Mouse (Mus musculus) liver, embryonic 11.5 days (tissue): Measurements from ENCODE around the gene Klk9. TPM values are rescaled to one million over a fixed set of nuclear protein-coding genes. Genes with fewer than 3 reads are reported as not detected.

Experiments
- ATAC-seq: fragments of 200-750 bp; cut with Nextera tagmentation; replicated peaks from 2 replicates; pipeline ENCODE4 v1.8.0; 2017; ENCODE audit warnings: moderate number of reproducible peaks, mild to moderate bottlenecking, moderate TSS enrichment, moderate library complexity; ENCODE audit not compliant: low FRiP score
- DNase-seq: peaks from one replicate; pipeline ENCODE4 v3.0.0-alpha.2; 2017; ENCODE audit warnings: low spot score
- H3K27ac ChIP-seq: fragments of 300-500 bp; sonication (generic); 2 replicates; pipeline ENCODE4 v1.5.1; 2014; ENCODE audit warnings: mild to moderate bottlenecking, low read depth, low read length, control low read depth
- H3K27me3 ChIP-seq: fragments of 300-500 bp; sonication (generic); replicated peaks from 2 replicates; pipeline ENCODE4 v1.6.1; 2014; ENCODE audit warnings: low read length, mixed read lengths; ENCODE audit not compliant: control insufficient read depth, insufficient read depth
- H3K36me3 ChIP-seq: fragments of 300-500 bp; sonication (generic); 2 replicates; pipeline ENCODE4 v1.6.1; 2014; ENCODE audit warnings: mild to moderate bottlenecking, low read length, moderate library complexity, mixed read lengths; ENCODE audit not compliant: control insufficient read depth, insufficient read depth
- H3K4me1 ChIP-seq: fragments of 300-500 bp; sonication (generic); replicated peaks from 2 replicates; pipeline ENCODE4 v1.6.1; 2014; ENCODE audit warnings: low read length, mixed read lengths; ENCODE audit not compliant: control insufficient read depth, insufficient read depth
- H3K4me2 ChIP-seq: fragments of 300-500 bp; sonication (generic); 2 replicates; pipeline ENCODE4 v1.6.1; 2014; ENCODE audit warnings: mild to moderate bottlenecking, control low read depth, moderate library complexity
- H3K4me3 ChIP-seq: fragments of 300-500 bp; sonication (generic); 2 replicates; pipeline ENCODE4 v1.5.1; 2014; ENCODE audit warnings: low read depth, low read length, control low read depth
- H3K9ac ChIP-seq: fragments of 300-500 bp; sonication (generic); 2 replicates; pipeline ENCODE4 v1.6.1; 2014; ENCODE audit warnings: low read depth, low read length, control low read depth
- H3K9me3 ChIP-seq: fragments of 300-500 bp; sonication (generic); 2 replicates; pipeline ENCODE4 v1.6.1; 2016; ENCODE audit warnings: low read length, inconsistent platforms, mixed read lengths; ENCODE audit not compliant: control insufficient read depth
- WGBS: fragments of 180-500 bp; shearing (Covaris S2); extraction: QIAGEN DNeasy Blood & Tissue Kit; methylation state at CpG from one replicate; pipeline ENCODE4 v1.1.7; 2014; 5-methylcytosine and 5-hydroxymethylcytosine counted together
- polyA plus RNA-seq: library from polyadenylated mRNA; unstranded; fragments of >200 nt; fragmentation: Nextera tagmentation; extraction: Ambion mirVana; gene quantifications from 2 replicates; pipeline ENCODE4 v1.2.1, GENCODE M21; 2014

Gene Klk9
- not detected in 2 replicates for polyA plus RNA-seq

- ATAC-seq = no peak
- WGBS = 62% methylated on average over 7 of the region's 7 CpGs
Observed at GRCm38 (mm10) chr7:43791591-43791990, at the start of gene Klk9. Gene Klk9, plus strand, starts transcription at chr7:43791891.

GRCm38 (mm10) chr7:43747788-43748187 lies 43.9 kb upstream of the Klk9 start:
- Histone ChIP-seq H3K4me3 (no peak overlapping the region), H3K9me3 (no peaks in the 10 kb centered on the region), H3K36me3 (no peaks in the 10 kb centered on the region), H3K4me1 (no peaks in the 10 kb centered on the region), H3K27ac (no peak overlapping the region), H3K9ac (no peak overlapping the region), H3K27me3 (no peaks in the 10 kb centered on the region), H3K4me2 (no peak overlapping the region)
- ATAC-seq = no peak
- whole genome bisulfite sequencing = 39% methylated on average over 1 of the region's 1 CpGs
- no peak for DNase-seq

More at GRCm38 (mm10) chr7:43791591-43791990, at the start of gene Klk9:
- DNase-seq = no peak
- Histone ChIP-seq H3K4me3 (no peak within 1 kb of the TSS), H3K27ac (no peak within 1 kb of the TSS), H3K9ac (no peak within 1 kb of the TSS), H3K27me3 (peaks cover 10% of the 10 kb centered on the region), H3K4me2 (no peak within 1 kb of the TSS), H3K9me3 (no peaks in the 10 kb centered on the region), H3K36me3 (no peaks in the 10 kb centered on the region), H3K4me1 (no peaks in the 10 kb centered on the region; the same call in 1 of the 2 replicates)

- H3K4me3 ChIP-seq = no peak overlapping the region
- no peaks in the 10 kb centered on the region for H3K4me1 ChIP-seq
- H3K4me2 ChIP-seq = no peak overlapping the region
- 52% methylated on average over 2 of the region's 2 CpGs for WGBS
- H3K27ac ChIP-seq = no peak overlapping the region
- H3K9me3 ChIP-seq = no peaks in the 10 kb centered on the region
- H3K9ac ChIP-seq = no peak overlapping the region
- no peaks in the 10 kb centered on the region for H3K36me3 ChIP-seq
- DNase-seq (no peak), ATAC-seq (no peak)
- no peaks in the 10 kb centered on the region for H3K27me3 ChIP-seq
Observed at GRCm38 (mm10) chr7:43752806-43753205, 38.9 kb upstream of the Klk9 start.

GRCm38 (mm10) chr7:43766484-43766883 lies 25.2 kb upstream of the Klk9 start:
- Histone ChIP-seq H3K4me1 (no peaks in the 10 kb centered on the region), H3K27ac (no peak overlapping the region), H3K4me3 (no peak overlapping the region), H3K9me3 (no peaks in the 10 kb centered on the region), H3K27me3 (no peaks in the 10 kb centered on the region), H3K4me2 (no peak overlapping the region), H3K9ac (no peak overlapping the region), H3K36me3 (no peaks in the 10 kb centered on the region)
- WGBS = 48% methylated on average over 8 of the region's 8 CpGs
- DNase-seq (no peak), ATAC-seq (no peak)

- Histone ChIP-seq H3K27ac (no peak within 1 kb of the TSS), H3K36me3 (no peaks in the 10 kb centered on the region), H3K9ac (no peak within 1 kb of the TSS), H3K9me3 (no peaks in the 10 kb centered on the region), H3K4me2 (no peak within 1 kb of the TSS), H3K4me3 (no peak within 1 kb of the TSS), H3K27me3 (no peaks in the 10 kb centered on the region), H3K4me1 (no peaks in the 10 kb centered on the region)
- ATAC-seq = no peak
- no peak for DNase-seq
- WGBS = 69% methylated on average over 4 of the region's 4 CpGs
Observed at GRCm38 (mm10) chr7:43768597-43768996, 23.1 kb upstream of the Klk9 start, which contains the start of gene Klk12. Gene Klk12, plus strand, starts transcription at chr7:43768897.

GRCm38 (mm10) chr7:43769636-43770035 lies 22.1 kb upstream of the Klk9 start:
- H3K4me2 ChIP-seq = no peak overlapping the region
- no peak overlapping the region for H3K27ac ChIP-seq
- H3K4me3 ChIP-seq = no peak overlapping the region
- no peaks in the 10 kb centered on the region for H3K36me3 ChIP-seq
- no peaks in the 10 kb centered on the region for H3K4me1 ChIP-seq
- no peaks in the 10 kb centered on the region for H3K27me3 ChIP-seq
- DNase-seq = no peak
- ATAC-seq = no peak
- H3K9me3 ChIP-seq = no peaks in the 10 kb centered on the region
- H3K9ac ChIP-seq = no peak overlapping the region
- WGBS = 86% methylated on average over 8 of the region's 8 CpGs

GRCm38 (mm10) chr7:43770701-43771100 lies 21.0 kb upstream of the Klk9 start:
- Histone ChIP-seq H3K4me3 (no peak overlapping the region), H3K4me1 (no peaks in the 10 kb centered on the region), H3K4me2 (no peak overlapping the region), H3K27me3 (no peaks in the 10 kb centered on the region), H3K27ac (no peak overlapping the region), H3K36me3 (no peaks in the 10 kb centered on the region), H3K9ac (no peak overlapping the region), H3K9me3 (no peaks in the 10 kb centered on the region)
- DNase-seq (no peak), ATAC-seq (no peak)
- 89% methylated on average over 10 of the region's 10 CpGs for WGBS

GRCm38 (mm10) chr7:43771916-43772315 lies 19.8 kb upstream of the Klk9 start:
- Histone ChIP-seq H3K4me3 (no peak overlapping the region), H3K27ac (no peak overlapping the region), H3K4me1 (no peaks in the 10 kb centered on the region), H3K36me3 (no peaks in the 10 kb centered on the region), H3K27me3 (no peaks in the 10 kb centered on the region), H3K9me3 (no peaks in the 10 kb centered on the region), H3K4me2 (no peak overlapping the region), H3K9ac (no peak overlapping the region)
- ATAC-seq = no peak
- whole genome bisulfite sequencing = 81% methylated on average over 6 of the region's 6 CpGs
- no peak for DNase-seq

- DNase-seq (no peak), ATAC-seq (no peak)
- Histone ChIP-seq H3K4me3 (no peak overlapping the region), H3K36me3 (no peaks in the 10 kb centered on the region), H3K4me1 (no peaks in the 10 kb centered on the region), H3K27me3 (no peaks in the 10 kb centered on the region), H3K4me2 (no peak overlapping the region), H3K27ac (no peak overlapping the region), H3K9ac (no peak overlapping the region), H3K9me3 (no peaks in the 10 kb centered on the region)
- WGBS = 81% methylated on average over 3 of the region's 3 CpGs
Observed at GRCm38 (mm10) chr7:43772901-43773300, 18.8 kb upstream of the Klk9 start.
